ENCODE assay signal across 26 mouse cellular contexts in genomic region chrX:169723511-169723910, GRCm38 (mm10). TPM values are rescaled to one million over a fixed set of nuclear protein-coding genes. Genes with fewer than 3 reads are reported as not detected.
DNase-seq lines count a peak whose midpoint lies in the region; ATAC-seq and TF ChIP-seq lines count a peak whose summit lies in the region.
"Had no signal": no experiment of that assay in that cellular context is flagged by ENCODE, and none has a peak within 500 bp of the region (broad histone marks: within the 10 kb centered on the region; RNA-seq: fewer than 3 reads in every experiment).

No protein-coding gene starts in this region.

- H3K4me3 ChIP-seq in neural tube, embryonic 15.5 days (replicated peaks) = no peak overlapping the region
- no peak overlapping the region for H3K4me3 ChIP-seq in left cerebral cortex, adult 2 months
- H3K4me3 ChIP-seq: embryonic facial prominence, embryonic 15.5 days; erythroblast, embryonic 14.5 days; forebrain, embryonic 15.5 days; hindbrain, embryonic 10.5 days; intestine, embryonic 15.5 days had no signal

- DNase-seq in gastrocnemius, adult 18-20 months (ENCODE audit: low spot score) = peak; percentile 64
- DNase-seq in gastrocnemius, postnatal 25 days = no peak
- peak; percentile 29 to 43 for DNase-seq in heart, postnatal 10 days
- no peak for DNase-seq in heart, postnatal 4 days
- peak; percentile 25 for DNase-seq in adipocyte (ENCODE audit: low spot score)
- peak; percentile 20 for DNase-seq in gastrocnemius, postnatal 10 days
- DNase-seq in left cerebral cortex, adult 2 months (ENCODE audit: extremely low spot score in 1 of 2, low spot score in 2 of 2) = no peak
- DNase-seq: adrenal gland, postnatal 25 days; cerebellum, adult 11 months; cerebellum, adult 8-10 months; cerebellum, postnatal 14 days; embryo, embryonic 11 days; kidney, adult 18-20 months had no signal

- 88% methylated on average over 1 of the region's 1 CpGs for WGBS in neural tube, embryonic 15.5 days

- H3K9ac ChIP-seq in neural tube, embryonic 15.5 days (replicated peaks) = no peak overlapping the region
- H3K9ac ChIP-seq: embryonic facial prominence, embryonic 15.5 days; forebrain, embryonic 15.5 days; hindbrain, embryonic 14.5 days; intestine, embryonic 15.5 days had no signal

- H3K36me3 ChIP-seq in neural tube, embryonic 15.5 days = no peaks in the 10 kb centered on the region
- H3K36me3 ChIP-seq: embryonic facial prominence, embryonic 15.5 days; forebrain, embryonic 15.5 days; hindbrain, embryonic 10.5 days; intestine, embryonic 15.5 days had no signal

- no peak for ATAC-seq in neural tube, embryonic 15.5 days (ENCODE audit: low FRiP score)
- ATAC-seq: forebrain, embryonic 15.5 days; intestine, embryonic 15.5 days had no signal

- no peak overlapping the region for H3K27ac ChIP-seq in neural tube, embryonic 15.5 days (replicated peaks)
- H3K27ac ChIP-seq in left cerebral cortex, adult 2 months = no peak overlapping the region
- H3K27ac ChIP-seq: embryonic facial prominence, embryonic 15.5 days; forebrain, embryonic 15.5 days; hindbrain, embryonic 10.5 days; hindbrain, embryonic 14.5 days; intestine, embryonic 15.5 days had no signal

- intact Hi-C loops in heart, postnatal 10 days (cut with DNase I) = no loop called here
- intact Hi-C loops in left cerebral cortex, adult 2 months (cut with DNase I) = no loop called here

- TF ChIP-seq CTCF in left cerebral cortex, adult 2 months (IDR thresholded peaks at IDR 0.05) = no peak

- 0 out of 2 replicates have a peak, but pooled peaks cover 5% of the 10 kb centered on the region for H3K27me3 ChIP-seq in neural tube, embryonic 15.5 days (replicated peaks)
- H3K27me3 ChIP-seq: intestine, embryonic 15.5 days had no signal

- no peak overlapping the region for H3K4me2 ChIP-seq in neural tube, embryonic 15.5 days
- H3K4me2 ChIP-seq: embryonic facial prominence, embryonic 15.5 days; forebrain, embryonic 15.5 days; hindbrain, embryonic 14.5 days; intestine, embryonic 15.5 days had no signal

- H3K4me1 ChIP-seq in neural tube, embryonic 15.5 days = no peaks in the 10 kb centered on the region
- H3K4me1 ChIP-seq: embryonic facial prominence, embryonic 15.5 days; forebrain, embryonic 15.5 days; hindbrain, embryonic 10.5 days; intestine, embryonic 15.5 days had no signal

- no peaks in the 10 kb centered on the region for H3K9me3 ChIP-seq in neural tube, embryonic 15.5 days (replicated peaks)
- H3K9me3 ChIP-seq: embryonic facial prominence, embryonic 15.5 days; forebrain, embryonic 15.5 days; hindbrain, embryonic 10.5 days; intestine, embryonic 15.5 days had no signal

RNA-seq across cellular contexts. Expression of gene Mid1, which starts 38.5 kb away (rescaled TPM):
- 1 to 10 TPM; 3.7 to 7.3 TPM for total RNA-seq in gastrocnemius, adult 18-20 months (2021)
- total RNA-seq in gastrocnemius, postnatal 25 days (2021) = 1 to 10 TPM; 3.1 to 6.7 TPM
- total RNA-seq in heart, postnatal 10 days (2021) = 10 to 100 TPM in 1 of 2 experiments, 1 to 10 TPM in 1; 9.8 to 12.1 TPM
- 10 to 100 TPM in 1 of 2 experiments, 1 to 10 TPM in 1; 9.6 to 18.2 TPM for total RNA-seq in heart, postnatal 4 days (2021)
- total RNA-seq in gastrocnemius, postnatal 10 days (2021) = 10 to 100 TPM; 11.0 to 13.3 TPM
- polyA plus RNA-seq in neural tube, embryonic 15.5 days (2015; fragmentation: Nextera tagmentation; extraction: Ambion mirVana) = 4.0 and 5.4 TPM in 2 replicates
- 10 to 100 TPM; 19.7 to 24.5 TPM for total RNA-seq in left cerebral cortex, adult 2 months (2021)

RNA-seq across cellular contexts. Expression of gene 4933400A11Rik, which starts 55.9 kb away (rescaled TPM):
- total RNA-seq in gastrocnemius, adult 18-20 months (2021) = not detected
- total RNA-seq in gastrocnemius, postnatal 25 days (2021) = not detected
- total RNA-seq in heart, postnatal 10 days (2021) = not detected
- total RNA-seq in heart, postnatal 4 days (2021) = not detected
- total RNA-seq in gastrocnemius, postnatal 10 days (2021) = not detected
- polyA plus RNA-seq in neural tube, embryonic 15.5 days (2015; fragmentation: Nextera tagmentation; extraction: Ambion mirVana) = not detected in 2 replicates
- total RNA-seq in left cerebral cortex, adult 2 months (2021) = not detected
- total RNA-seq: adrenal gland, adult 18-20 months; adrenal gland, postnatal 25 days; common myeloid progenitor, adult 5-6 weeks; gastrocnemius, postnatal 4 days; MEL had no signal
- polyA plus RNA-seq: C2C12; embryonic facial prominence, embryonic 11.5 days; embryonic facial prominence, embryonic 15.5 days; erythroblast, embryonic 14.5 days; forebrain, embryonic 15.5 days; hindbrain, embryonic 10.5 days; hindbrain, embryonic 14.5 days had no signal

Comparison
In these comparisons a context has a peak if more than half of its experiments do, and no peak if none do; other contexts are left out.
1. DNase-seq: peak in gastrocnemius, adult 18-20 months (single experiment), heart, postnatal 10 days (2 of 2), adipocyte (single experiment) and gastrocnemius, postnatal 10 days (single experiment); none in gastrocnemius, postnatal 25 days (single experiment), heart, postnatal 4 days (single experiment) and left cerebral cortex, adult 2 months (0 of 2).